Mouse (Mus musculus) ES-Bruce4 (cell line): ENCODE measurements at regions not wholly inside any gene's neighbourhood (a gene's known extent, or its start where the extent isn't known, plus 50 kb on each side); places are given as distances from the start of the nearest gene placed in this dataset.

Experiments
- CTCF ChIP-seq: IDR thresholded peaks from one replicate; pipeline ENCODE4 v1.8.1; 2011; ENCODE audit warnings: low read depth, low read length
- EP300 ChIP-seq: IDR thresholded peaks from 2 replicates; pipeline ENCODE4 v1.6.1; 2011; ENCODE audit warnings: low read depth, low read length; ENCODE audit not compliant: insufficient read depth
- POLR2A ChIP-seq: IDR thresholded peaks from one replicate; pipeline ENCODE4 v1.8.1; 2011; ENCODE audit warnings: low read length; ENCODE audit not compliant: insufficient read depth

DNA sequence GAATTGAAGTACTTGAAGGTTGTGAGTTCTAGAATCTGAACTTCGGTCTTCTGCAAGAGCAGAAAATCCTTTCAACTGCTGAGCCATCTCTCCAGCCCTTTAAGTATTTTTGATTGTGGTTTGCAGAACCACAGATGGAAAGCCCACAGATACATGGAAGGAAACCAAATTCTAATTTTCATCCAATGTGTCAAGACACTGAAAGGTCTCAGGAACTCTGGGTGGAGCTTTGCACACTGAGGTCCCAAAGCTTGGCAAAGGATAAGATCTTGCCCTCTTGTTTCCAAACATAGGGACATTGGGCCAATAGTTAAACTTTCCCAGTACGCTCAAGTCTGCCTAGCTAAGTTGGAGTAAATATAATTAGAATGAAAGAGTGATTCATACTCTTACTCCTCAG lies 102.6 kb upstream of the Ado start:
- TF ChIP-seq CTCF (no peak), EP300 (no peak), POLR2A (no peak)
